Mouse (Mus musculus): ENCODE data around the gene Klc3. TPM values are rescaled to one million over a fixed set of nuclear protein-coding genes. Genes with fewer than 3 reads are reported as not detected.

The Klc3 gene
- total RNA-seq (2023), result 0.27 TPM in 1 of 2 replicates, not detected in the other

GRCm38 (mm10) chr7:19403731-19404296 is at the start of gene Klc3:
Klc3 (minus strand) TSS chr7:19404104.

GRCm38 (mm10) chr7:19404476-19404875 is 572 bp upstream of the Klc3 start, which contains the start of gene Ckm:
Ckm (plus strand) TSS chr7:19404776.

GRCm38 (mm10) chr7:19381377-19382165 is 22.3 kb downstream of the Klc3 start, which contains the start of gene Ercc2:
Ercc2 (plus strand) TSS chr7:19382010.

GRCm38 (mm10) chr7:19359299-19359891 is 44.5 kb downstream of the Klc3 start, which contains the start of the genes Cd3eap and Ppp1r13l:
Cd3eap (minus strand) TSS chr7:19359483.
Ppp1r13l (plus strand) TSS chr7:19359749.

Other genes starting within 250 kb of the Klc3 start
- gene Gipr, start 238.0 kb downstream of the Klc3 start, total RNA-seq (2023), result not detected in 2 replicates
- 66.7 and 67.7 TPM in 2 replicates for gene Eml2, start 227.7 kb downstream of the Klc3 start, total RNA-seq (2023)
- gene Gpr4, start 191.6 kb downstream of the Klc3 start, total RNA-seq (2023), result 0.14 and 0.25 TPM in 2 replicates
- gene Opa3, start 175.8 kb downstream of the Klc3 start, total RNA-seq (2023), result 23.2 and 33.0 TPM in 2 replicates
- 743 and 770 TPM in 2 replicates for gene Vasp, start 132.3 kb downstream of the Klc3 start, total RNA-seq (2023)
- 1.2 TPM in 2 replicates for gene Ppm1n, start 124.0 kb downstream of the Klc3 start, total RNA-seq (2023)
- not detected in 2 replicates for gene Rtn2, start 121.5 kb downstream of the Klc3 start, total RNA-seq (2023)
- gene Fosb, start 94.1 kb downstream of the Klc3 start, total RNA-seq (2023), result 1,152 and 1,682 TPM in 2 replicates
- 17.8 and 28.2 TPM in 2 replicates for gene Ercc1, start 59.3 kb downstream of the Klc3 start, total RNA-seq (2023)
- gene Cd3eap, start 44.6 kb downstream of the Klc3 start, total RNA-seq (2023), result 5.3 TPM in 2 replicates
- gene Ppp1r13l, start 44.4 kb downstream of the Klc3 start, total RNA-seq (2023), result 3.0 and 3.8 TPM in 2 replicates
- gene Ercc2, start 22.1 kb downstream of the Klc3 start, total RNA-seq (2023), result 15.4 and 19.1 TPM in 2 replicates
- 0.86 and 2.3 TPM in 2 replicates for gene Ckm, start 672 bp upstream of the Klc3 start, total RNA-seq (2023)
- gene Mark4, start 54.7 kb upstream of the Klc3 start, total RNA-seq (2023), result 29.7 and 32.2 TPM in 2 replicates
- gene Exoc3l2, start 59.2 kb upstream of the Klc3 start, total RNA-seq (2023), result 0.59 and 0.60 TPM in 2 replicates
- 9.0 and 9.5 TPM in 2 replicates for gene Bloc1s3, start 104.3 kb upstream of the Klc3 start, total RNA-seq (2023)
- 16.0 and 21.7 TPM in 2 replicates for gene Trappc6a, start 104.3 kb upstream of the Klc3 start, total RNA-seq (2023)
- not detected in 2 replicates for gene Nkpd1, start 113.7 kb upstream of the Klc3 start, total RNA-seq (2023)
- 36.2 and 46.8 TPM in 2 replicates for gene Ppp1r37, start 159.0 kb upstream of the Klc3 start, total RNA-seq (2023)
- 2.4 and 2.6 TPM in 2 replicates for gene Zfp296, start 173.2 kb upstream of the Klc3 start, total RNA-seq (2023)
- 43.7 and 47.4 TPM in 2 replicates for gene Gemin7, start 173.5 kb upstream of the Klc3 start, total RNA-seq (2023)
- 42.9 and 53.0 TPM in 2 replicates for gene Clasrp, start 200.4 kb upstream of the Klc3 start, total RNA-seq (2023)
- gene Relb, start 225.3 kb upstream of the Klc3 start, total RNA-seq (2023), result 36.5 and 42.9 TPM in 2 replicates